Mouse (Mus musculus): ENCODE results near the gene Gm4187. TPM values are rescaled to one million over a fixed set of nuclear protein-coding genes. Genes with fewer than 3 reads are reported as not detected.
"Not testable (repeated sequence)": the region's sequence is repeated elsewhere in the genome, so short reads cannot be mapped to it uniquely, and the experiment has no call there.

Gm4187 gene
- total RNA-seq (2022): not detected

DNA sequence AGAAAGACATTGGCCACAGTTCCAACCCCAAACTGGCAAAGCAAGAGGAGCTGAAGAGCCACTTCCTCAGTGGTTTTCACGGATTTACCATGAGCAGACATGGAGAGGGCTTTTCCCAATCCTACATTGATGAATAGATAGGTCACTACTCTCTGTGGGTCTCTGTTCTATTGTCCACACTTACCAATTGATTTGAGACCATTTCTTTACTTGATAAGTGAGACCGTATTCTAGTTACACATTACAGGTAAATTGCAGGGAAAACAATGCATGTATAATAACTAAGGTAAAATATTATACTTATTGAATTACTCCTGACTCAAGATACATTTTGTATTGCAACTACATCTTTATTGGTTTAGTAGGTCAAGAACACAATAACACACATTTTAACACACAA is at the start of gene Gm4187:
TSS of gene Gm4187 (minus strand) at position 101 of the 400 bp plus-strand sequence.
- not testable (repeated sequence) for DNase-seq (ENCODE audit: low spot score in 2 of 2)

DNA sequence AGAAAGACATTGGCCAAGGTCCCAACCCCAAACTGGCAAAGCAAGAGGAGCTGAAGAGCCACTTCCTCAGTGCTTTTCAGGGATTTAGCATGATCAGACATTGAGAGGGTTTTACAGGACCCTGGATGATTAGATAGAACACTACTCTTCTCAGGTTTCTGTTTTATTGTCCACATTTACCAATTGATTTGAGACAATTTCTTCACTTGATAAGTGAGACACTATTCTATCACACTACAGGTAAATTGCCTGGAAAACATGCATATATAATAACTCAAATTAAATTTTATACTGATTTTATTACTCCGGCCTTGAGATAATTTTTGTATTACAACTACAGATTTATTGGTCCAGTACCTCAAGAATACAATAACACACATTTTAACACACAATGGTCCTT is 41.4 kb upstream of the Gm4187 start, which contains the start of gene Gm8660:
TSS of gene Gm8660 (minus strand) at position 101 of the 400 bp plus-strand sequence.
- not testable (repeated sequence) for DNase-seq (ENCODE audit: low spot score in 2 of 2)

Other genes with a start within 250 kb of the Gm4187 start
- not detected for gene Gm16451, start 211.5 kb downstream of the Gm4187 start, total RNA-seq (2022)
- gene Gm10666, start 195.0 kb downstream of the Gm4187 start, total RNA-seq (2022): not detected
- gene Vmn1r142, start 165.7 kb downstream of the Gm4187 start, total RNA-seq (2022): not detected
- gene Vmn1r143, start 140.3 kb downstream of the Gm4187 start, total RNA-seq (2022): not detected
- not detected for gene Gm8653, start 128.5 kb downstream of the Gm4187 start, total RNA-seq (2022)
- not detected for gene Gm8453, start 100.2 kb downstream of the Gm4187 start, total RNA-seq (2022)
- not detected for gene Gm8660, start 41.3 kb upstream of the Gm4187 start, total RNA-seq (2022)
- not detected for gene Vmn1r148, start 83.9 kb upstream of the Gm4187 start, total RNA-seq (2022)
- gene Vmn1r149, start 108.5 kb upstream of the Gm4187 start, total RNA-seq (2022): not detected
- gene Gm10665, start 134.4 kb upstream of the Gm4187 start, total RNA-seq (2022): not detected
- not detected for gene Vmn1r151, start 170.0 kb upstream of the Gm4187 start, total RNA-seq (2022)
- gene Vmn1r152, start 193.2 kb upstream of the Gm4187 start, total RNA-seq (2022): not detected
- gene Gm8677, start 205.2 kb upstream of the Gm4187 start, total RNA-seq (2022): not detected
- not detected for gene Gm4201, start 235.6 kb upstream of the Gm4187 start, total RNA-seq (2022)